Mouse (Mus musculus) adrenal gland (tissue): ENCODE measurements around the gene Gcgr.

Source experiments
- intact Hi-C: fragments of 180-260 bp; cut with DNase I; formaldehyde crosslinking; loops from one replicate; pipeline ENCODE4 v1.15.1; 2025

The Gcgr gene

DNA sequence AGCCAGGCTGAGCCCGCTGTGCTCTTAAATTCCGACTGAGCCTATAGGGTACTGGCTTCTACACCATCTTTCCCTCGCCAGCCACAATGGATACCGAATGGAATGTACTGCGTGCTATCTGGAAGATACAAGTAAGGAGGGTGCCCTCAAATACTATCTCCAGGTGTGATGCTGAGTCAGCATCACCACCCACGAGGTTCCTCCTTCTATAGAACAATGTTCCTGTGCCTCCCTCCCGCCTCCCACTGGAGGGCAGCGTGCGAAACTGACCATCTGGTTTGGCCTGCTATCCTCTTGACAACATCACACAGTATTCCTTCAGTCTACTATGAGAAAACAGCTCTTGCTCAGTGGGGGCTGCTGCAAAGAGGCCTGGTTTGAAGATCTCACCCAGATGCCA, 34.6 kb downstream of the Gcgr start:
- intact Hi-C loops: no loop called here

DNA sequence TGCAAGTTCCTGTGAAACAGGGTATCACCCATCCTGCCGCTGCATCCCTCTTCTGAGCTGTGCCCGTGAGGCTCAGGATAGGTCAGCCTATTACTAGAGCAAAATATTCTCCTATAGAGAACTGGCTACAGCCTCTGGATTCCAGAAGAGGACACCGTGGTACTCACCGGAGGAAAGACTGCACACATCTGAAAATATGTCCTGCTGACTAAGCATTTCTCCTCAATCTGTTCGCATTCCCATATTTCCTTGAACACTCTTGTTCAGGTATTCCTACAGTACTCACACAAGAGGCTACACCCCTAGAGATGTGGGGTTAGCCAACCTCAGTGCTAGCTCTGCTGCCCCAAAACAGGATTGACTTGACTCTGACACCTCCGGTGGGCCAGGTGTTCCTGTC, 37.8 kb downstream of the Gcgr start:
- intact Hi-C loops: no loop called here

DNA sequence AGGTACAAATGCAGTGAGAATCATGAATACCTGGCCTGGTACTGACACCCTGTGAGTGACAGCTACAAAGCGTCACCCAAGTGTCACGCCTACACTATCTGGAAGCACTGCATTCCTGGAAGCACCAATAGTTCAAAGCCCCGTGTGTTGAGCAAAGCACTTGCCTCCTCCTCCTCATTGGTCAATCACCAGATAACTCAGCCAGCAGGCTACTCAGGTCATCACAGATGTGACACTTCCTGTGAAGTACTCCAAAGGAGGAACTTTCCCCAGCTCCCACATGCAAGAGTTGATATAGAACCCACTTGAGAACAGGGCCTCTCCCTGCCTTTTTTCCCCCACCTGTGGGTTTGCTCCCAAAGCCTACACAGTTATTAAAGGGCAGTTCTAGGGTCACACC, 40.6 kb downstream of the Gcgr start:
- intact Hi-C loops: loop anchor here (5.0 kb wide), 1 partner anchor 54 kb away; no protein-coding TSS in a partner anchor

DNA sequence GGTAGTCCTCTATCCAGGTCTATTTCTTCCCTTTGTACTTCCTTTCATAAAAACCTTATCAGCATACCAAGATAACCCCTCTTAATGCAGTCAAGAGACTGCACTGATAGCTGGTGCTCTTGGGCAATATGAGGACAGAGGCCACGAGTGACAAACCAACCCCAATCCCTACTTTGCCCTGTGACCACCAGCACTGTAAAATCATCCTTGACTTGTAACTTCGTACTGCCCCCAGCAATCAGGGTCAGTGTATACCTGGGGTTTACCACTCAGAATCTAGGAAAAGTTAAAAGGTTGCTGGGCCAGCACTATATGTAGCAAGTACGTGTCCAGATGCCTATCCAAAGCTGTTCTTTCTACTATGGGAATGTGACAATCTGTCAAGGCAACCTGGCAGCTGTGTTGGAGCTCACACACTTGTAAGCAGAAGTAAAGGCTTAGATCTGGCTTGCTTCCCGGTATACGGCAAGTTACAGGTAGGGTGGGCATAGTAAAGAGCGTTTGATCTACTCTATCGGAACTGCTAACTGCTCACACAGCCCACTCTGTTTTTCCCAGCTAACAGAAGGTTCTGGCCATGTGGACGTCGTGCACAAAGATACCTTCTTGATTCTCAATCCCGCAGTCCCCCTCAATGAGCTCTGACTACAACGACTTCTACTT, 41.4 kb downstream of the Gcgr start:
- intact Hi-C loops: loop anchor here (5.0 kb wide), 1 partner anchor 55 kb away; no protein-coding TSS in a partner anchor

DNA sequence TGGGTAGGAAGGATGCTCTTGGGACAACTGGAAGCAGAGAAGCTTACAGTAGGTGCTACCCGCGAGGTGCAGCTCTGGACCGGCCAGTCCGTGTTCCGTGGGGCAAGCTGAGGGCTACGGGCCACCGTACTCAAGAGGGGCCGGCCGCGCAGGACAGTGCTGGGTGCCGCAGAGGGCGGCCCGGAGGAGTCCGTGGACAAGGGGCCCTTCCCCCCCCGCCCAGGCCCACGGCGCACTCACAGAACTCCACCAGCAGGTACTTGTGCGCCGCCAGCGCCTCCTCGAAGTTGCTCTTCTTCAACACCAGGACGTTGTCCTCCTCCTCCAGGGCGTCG, 41.9 kb downstream of the Gcgr start:
- intact Hi-C loops: loop anchor here (5.0 kb wide), 1 partner anchor 55 kb away; no protein-coding TSS in a partner anchor

DNA sequence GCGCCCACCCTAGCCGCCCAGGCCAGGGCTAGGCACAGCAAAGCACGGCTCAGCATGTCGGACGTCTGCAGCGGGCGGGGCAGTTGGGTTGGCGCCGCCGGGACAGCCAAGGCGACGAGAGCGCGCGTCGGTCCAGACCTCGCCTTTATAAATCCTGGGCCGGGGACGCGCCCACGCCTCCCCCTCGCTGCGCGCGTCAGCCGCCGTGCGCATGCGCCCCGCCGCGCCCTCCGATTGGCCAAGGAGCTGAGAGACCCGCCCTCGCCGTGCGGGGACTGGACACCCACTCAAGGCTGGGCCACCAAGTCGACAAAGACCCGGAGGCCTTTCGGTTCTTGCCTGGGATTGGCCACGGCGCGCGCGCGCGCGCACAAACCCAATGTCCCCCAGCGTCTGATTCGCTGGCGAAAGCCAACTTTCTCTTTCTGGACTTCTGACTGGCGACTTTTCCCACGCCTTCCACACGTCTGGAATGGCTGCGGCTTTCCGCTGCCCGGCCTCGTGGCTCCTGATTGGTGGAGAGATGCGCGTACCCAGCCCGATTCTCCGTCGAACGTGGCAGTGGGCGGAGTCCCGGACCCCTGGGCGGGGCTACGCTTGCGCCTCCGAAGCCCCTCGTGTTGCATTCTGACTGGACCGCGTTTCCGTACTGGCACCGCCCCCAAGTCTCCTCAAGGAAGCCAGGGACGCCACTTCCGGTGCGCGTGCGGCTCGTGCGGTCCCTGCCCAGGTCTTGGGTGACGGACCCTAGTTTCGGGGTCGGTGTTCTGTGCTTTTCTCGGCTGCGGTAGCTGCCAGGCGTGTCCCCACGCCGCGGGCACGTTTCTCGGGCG, 42.5 kb downstream of the Gcgr start, which contains the start of gene P4hb:
Gene P4hb, minus strand, starts transcription at position 502 of the 833 bp plus-strand sequence.
- intact Hi-C loops: loop anchor here (5.0 kb wide), 1 partner anchor 56 kb away; no protein-coding TSS in a partner anchor

DNA sequence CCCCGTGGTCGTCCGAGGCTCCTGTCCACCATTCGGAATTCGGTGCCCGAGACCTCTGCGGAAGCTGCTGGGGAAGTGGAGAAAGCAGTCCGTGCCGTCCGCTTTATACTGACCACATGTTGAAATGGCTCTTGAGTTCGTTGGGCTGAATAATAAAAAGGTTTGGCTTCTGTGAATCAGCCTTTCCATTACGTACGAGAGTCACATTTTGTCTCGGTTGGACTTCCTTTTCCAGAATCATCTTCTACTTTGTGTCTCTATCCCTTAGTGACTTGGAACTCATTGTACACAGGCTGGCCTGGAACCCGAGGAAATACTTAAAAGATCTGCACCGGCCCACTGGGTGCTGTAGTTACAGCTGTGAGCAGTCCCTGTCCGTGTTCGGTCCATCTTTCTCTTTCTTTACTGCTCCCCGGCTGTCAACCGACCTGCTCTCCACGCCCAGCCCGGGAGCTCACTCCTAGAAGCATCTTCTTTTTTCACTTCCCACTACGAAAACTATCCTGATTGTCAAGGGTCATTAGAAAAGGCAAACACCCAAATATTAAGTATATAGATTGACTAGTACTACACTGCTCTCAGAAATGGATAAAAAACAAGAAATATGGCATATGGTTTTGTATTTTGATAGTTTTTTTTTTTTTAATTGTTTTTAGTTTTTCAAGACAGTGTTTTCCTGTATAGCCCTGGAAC, 43.2 kb downstream of the Gcgr start:
- intact Hi-C loops: loop anchor here (5.0 kb wide), 1 partner anchor 56 kb away; no protein-coding TSS in a partner anchor

DNA sequence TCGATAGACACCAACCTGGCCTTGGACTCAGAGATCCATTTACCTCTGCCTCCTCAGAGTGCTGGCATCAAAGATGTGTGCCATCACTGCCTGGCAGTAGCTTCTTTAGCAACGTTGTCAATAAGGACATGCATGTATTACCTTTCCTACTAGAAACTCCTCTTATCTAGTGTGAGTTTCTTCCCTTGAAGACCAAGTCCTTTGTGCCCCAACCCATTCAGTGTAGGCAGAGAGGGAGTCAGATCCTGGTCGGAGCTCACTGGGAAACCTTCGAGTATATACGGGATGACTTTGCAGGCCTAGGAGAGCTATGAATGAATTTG, 43.7 kb downstream of the Gcgr start:
- intact Hi-C loops: loop anchor here (5.0 kb wide), 1 partner anchor 57 kb away; no protein-coding TSS in a partner anchor

DNA sequence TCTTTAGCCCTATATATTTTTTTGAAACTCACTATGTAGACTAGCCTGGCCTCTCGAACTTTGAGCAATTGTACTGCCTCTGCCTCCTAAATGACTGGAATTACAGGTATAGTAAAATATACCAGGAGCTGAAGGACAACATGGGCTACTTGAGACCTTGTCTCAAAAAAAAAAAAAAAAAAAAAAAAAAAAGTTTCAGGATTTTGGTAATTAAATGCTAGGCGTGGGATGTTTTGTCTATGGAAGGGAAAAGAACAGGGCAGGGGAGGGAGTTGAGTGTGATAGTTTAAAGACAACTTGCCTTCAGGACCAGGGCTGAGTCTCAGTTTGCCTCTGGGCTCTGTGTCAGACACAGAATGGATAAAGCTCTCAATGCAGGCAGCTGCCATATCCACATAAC, 44.5 kb downstream of the Gcgr start:
- intact Hi-C loops: loop anchor here (5.0 kb wide), 1 partner anchor 37 kb away; no protein-coding TSS in a partner anchor

DNA sequence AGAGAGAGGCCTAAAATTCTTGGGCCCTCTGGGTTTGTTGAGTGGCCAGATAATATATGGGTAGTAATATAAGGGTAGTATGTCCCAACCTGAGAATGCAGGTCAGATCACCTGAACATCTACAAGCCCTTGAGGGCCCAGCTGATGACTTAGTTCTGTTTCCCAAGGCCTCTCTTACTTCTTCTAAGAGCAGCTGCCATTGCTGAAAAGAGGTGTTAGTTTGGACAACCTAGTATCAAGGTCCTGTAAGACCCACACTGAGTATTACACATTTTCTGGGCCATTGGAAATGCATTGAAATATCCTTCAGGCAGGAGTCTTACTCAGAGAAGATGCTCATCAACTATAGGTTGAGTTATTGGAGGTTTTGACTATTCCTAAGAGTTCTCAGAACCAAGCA, 45.4 kb downstream of the Gcgr start:
- intact Hi-C loops: loop anchor here (5.0 kb wide), 1 partner anchor 36 kb away; no protein-coding TSS in a partner anchor

DNA sequence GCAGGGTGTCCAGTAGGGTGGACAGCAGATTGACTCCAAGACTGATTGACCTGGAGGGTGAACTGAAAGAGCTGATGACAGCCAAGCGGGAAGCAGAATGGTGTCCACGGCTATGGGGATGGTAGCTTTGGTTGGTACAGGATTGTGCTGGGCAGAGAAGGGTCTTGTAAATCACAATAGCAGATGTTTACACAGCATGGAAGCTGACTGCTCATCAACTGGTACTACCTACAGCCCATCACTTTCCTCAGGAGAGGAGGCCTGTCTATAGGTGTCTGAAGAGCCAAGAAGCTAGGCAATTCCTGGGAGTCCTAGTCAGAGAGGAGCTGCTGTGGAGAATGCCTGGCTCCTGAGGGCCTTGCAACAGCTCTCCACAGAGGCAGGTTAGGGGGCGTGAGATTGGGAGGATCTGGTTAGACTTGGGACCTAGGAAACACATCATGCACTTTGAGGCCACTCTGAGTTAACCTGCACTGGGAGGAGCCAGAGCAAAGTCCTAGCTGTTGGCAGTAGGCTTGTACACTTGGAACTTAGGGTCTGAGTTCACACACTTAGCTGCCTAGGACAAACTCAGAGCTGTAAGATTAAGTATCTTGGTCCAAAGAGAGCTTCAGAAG, 46.0 kb downstream of the Gcgr start:
- intact Hi-C loops: loop anchor here (5.0 kb wide), 1 partner anchor 36 kb away; no protein-coding TSS in a partner anchor

DNA sequence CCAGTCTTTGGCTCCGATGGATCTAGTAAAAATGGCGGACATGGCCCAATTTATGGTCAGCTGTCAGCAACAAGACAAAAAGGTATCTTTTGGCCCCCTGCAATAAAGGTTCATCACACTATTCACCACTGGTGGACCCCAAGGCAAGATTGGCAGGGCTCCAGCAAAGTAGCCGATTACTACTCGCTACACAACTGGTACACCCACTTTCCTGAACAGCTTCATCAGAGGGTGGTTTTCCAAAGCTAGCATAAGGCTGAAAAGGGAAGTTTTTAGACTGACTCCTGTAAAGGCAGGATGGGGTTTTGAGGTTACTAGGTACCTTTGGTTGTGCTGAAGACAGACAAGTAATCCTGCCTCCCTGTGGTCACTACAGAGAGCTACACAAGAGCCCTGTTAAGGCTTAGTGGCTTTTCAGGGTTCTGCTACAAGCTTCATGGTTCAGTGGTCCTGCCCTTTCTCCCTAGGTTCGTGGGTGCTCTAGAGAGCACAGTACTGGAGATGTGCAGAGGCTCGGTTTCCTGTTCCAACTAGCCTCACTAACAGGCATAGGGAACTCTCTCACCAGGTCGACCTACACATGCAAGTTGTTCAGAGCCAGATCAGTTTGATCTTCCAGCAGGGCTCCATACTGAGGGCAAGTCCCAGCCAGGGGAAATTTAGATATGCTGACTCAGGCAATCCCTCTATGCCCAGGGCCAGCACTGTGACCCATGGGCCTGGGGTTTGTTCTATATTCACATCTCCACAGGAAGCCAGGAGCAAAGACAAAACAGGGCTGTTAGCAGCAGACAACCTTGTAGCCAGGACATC, 46.9 kb downstream of the Gcgr start:
- intact Hi-C loops: loop anchor here (5.0 kb wide), 1 partner anchor 35 kb away; no protein-coding TSS in a partner anchor

DNA sequence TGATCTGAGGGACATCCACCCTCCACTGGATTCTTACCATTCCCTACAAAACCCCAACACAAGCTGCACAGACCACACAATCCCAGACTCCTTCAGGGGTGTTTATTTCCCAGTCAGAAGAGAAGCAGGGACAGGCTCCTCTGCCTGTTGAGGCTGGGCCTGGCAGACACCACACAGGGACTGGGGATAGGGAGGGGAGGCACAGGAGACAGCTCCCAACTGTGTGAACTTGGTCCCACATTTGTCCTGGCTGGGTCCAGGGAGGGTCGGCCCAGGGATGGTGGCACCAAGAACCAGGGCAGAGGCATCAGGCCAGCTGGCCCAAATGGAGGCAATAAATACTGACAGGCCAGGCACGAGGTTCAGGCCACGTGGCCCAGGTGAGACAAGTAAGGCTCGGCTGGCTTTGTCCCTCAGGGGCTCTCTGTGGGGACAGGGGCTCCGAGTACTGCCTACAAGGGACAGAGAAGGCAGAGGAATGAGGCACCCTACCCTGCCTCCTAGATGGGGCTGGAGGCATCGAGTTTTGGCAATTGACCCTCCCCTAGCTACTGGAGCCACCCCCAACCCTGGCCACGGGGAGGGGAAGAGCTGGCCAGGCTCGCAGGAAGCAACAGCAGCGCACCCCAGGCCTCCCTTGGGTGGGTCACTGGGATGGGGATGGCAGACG, 47.7 kb downstream of the Gcgr start:
- intact Hi-C loops: loop anchor here (5.0 kb wide), 1 partner anchor 34 kb away; no protein-coding TSS in a partner anchor

DNA sequence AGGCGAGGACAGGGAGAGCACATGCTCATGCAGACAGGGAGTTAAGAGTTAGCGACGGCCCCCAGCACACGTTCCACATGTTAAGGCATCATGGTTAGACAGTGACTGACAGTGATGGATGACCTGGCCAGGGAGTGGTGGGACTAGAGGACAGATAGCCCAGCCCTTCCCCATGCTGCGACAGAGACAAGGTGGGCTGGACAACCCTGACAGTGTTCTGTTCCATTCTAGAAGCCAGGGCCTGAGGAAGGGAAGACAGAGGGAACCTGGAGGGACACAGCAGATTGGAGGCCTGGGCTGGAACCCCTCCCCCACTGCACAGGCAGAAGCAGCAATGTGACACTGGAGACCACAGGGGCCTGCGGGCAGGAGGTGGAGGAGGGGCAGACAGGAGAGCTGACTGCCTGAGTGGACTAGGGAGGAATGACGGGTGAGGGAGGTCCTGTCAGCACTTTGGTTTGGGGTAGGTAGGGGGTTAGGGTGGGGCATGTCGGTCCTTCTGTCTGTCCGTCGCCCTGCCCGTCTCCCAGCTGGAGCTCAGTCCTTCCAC, 48.3 kb downstream of the Gcgr start:
- intact Hi-C loops: loop anchor here (5.0 kb wide), 1 partner anchor 34 kb away; no protein-coding TSS in a partner anchor

DNA sequence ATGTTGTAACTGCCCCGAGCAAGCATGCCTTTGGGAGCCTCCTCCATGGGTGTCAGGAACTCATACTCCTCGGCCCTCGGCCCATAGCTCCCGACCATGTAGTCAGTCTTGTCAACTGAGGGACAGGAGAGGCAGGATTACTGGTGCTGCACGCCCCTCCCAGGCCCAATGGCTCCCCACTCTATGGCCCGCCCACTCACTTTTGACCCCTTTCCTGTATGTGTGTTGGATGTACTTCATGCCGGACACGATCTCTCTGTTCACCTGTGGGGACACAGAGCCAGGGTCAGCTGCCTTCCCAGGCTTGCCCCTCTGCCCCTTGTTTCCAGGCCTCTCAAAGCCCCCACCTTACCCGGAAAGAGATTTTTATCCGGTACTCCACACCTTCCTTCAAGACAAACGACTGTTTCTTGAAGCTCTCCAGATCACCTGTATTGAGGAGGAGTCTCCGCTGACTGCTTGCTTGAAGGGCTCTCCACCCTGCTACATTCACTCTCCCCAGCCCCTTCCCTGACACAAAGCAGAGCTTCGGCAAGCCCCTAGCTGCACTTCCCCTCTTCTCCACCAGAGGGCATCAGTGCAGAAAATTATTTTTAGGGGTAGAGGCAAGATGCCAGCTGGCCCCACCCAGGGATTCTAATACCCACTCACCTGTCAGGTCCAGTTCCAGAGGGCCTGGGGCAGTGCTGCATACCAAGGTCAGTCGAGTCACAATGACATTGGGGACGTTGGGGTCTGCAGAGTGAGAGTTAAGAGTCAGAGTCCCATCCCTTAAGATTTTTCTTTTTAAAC, 49.0 kb downstream of the Gcgr start:
- intact Hi-C loops: loop anchor here (5.0 kb wide), 2 partner anchors 33 to 92 kb away; no protein-coding TSS in a partner anchor

DNA sequence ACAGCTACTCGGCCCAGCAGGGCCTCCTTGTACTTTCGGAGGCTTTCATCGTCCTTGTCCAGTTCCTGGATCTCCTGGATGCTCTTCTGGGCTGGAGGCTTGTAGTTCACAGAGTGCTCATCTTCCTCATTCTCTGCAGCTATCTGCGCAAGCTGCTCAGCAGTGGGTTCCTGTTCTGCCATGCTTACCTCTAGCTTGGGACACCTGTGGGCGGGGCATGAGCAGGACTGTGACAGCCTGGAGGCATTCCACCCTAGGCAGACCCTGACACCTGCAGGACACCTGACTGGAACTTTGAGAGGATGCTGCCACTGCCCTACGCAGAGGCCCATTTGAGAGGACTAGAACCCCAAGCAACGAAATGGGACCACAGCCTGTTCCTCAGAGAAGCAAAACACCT, 49.7 kb downstream of the Gcgr start:
- intact Hi-C loops: loop anchor here (5.0 kb wide), 1 partner anchor 93 kb away; no protein-coding TSS in a partner anchor

DNA sequence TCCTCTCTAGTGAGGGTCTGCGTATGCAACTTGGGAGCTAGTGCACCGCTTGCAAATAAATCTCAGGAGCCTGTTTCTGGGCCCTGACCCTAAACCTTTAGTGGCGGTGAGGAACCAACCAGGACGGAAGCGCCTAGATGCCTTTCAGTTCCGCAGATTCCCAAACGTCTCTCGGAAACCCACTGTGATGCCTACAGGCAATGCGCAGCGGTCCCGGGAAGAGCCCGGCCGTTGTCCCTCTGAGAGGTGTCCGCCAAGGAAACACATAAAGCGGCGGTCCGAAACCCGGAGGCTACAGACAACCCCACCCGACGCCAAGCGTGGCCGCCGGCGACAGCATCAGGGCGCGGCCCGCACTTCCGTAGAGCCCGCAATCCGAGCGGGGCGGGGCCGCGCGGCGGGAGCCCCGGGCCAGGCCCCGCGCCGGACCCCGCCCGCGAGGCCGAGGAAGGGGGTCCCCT, 50.4 kb downstream of the Gcgr start:
- intact Hi-C loops: loop anchor here (5.0 kb wide), 1 partner anchor 94 kb away; no protein-coding TSS in a partner anchor
